In the genomic region with DNA sequence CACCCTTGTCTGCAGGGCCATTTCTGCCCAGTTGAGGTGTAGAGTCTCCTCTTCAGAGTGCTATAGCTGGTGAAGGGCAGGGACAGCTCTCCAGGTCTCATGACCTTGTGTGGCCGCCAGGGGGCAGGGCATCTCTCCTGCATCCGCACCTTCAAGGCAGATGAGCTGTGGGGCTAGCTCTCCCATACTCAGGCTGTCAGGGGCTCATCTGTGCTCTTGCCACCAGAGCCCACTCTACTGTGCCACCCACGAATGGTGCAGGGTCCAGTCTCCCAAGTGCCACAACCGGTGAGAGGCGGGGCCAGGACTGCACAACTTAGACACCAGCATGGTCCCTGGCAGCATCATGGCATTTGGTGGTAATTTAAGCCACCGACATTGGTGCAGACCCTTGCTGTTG, we compare ENCODE assay signal across 8 mouse cellular contexts.
A peak's percentile ranks its signal among the peaks of the same experiment; 100 is the strongest.
DNase-seq lines count a peak whose midpoint lies in the region; ATAC-seq lines count a peak whose summit lies in the region.

No protein-coding gene starts in this region.

- intact Hi-C loops in left cerebral cortex, postnatal 36 days (cut with DNase I) = loop anchor here (10.0 kb wide), 2 partner anchors 106 to 484 kb away; no protein-coding TSS in a partner anchor

- no peaks in the 10 kb centered on the region for H3K4me1 ChIP-seq in liver, embryonic 12.5 days

- H3K9me3 ChIP-seq in liver, embryonic 12.5 days (replicated peaks) = no peaks in the 10 kb centered on the region

- peak; percentile 37; the same call in 1 of the 2 replicates for ATAC-seq in liver, embryonic 12.5 days

- no peak overlapping the region for H3K4me3 ChIP-seq in liver, embryonic 12.5 days

- DNase-seq in left cerebral cortex, adult 11 months (ENCODE audit: low spot score) = peak; percentile 13
- no peak for DNase-seq in left cerebral cortex, postnatal 36 days (ENCODE audit: low spot score in 2 of 2)
- peak; percentile 78 for DNase-seq in ZHBTc4 (ENCODE audit: low read depth, low spot score)
- DNase-seq in cerebellum, postnatal 4 days (ENCODE audit: low spot score in 2 of 2) = peak; percentile 25 to 46
- peak; percentile 55 for DNase-seq in heart, postnatal 4 days
- peak; percentile 4 for DNase-seq in right cerebral cortex, postnatal 25 days
- DNase-seq in spleen, adult 18-20 months = no peak

- 28% methylated on average over 6 of the region's 6 CpGs for WGBS in liver, embryonic 12.5 days (ENCODE audit: insufficient replicate concordance)

- no peak overlapping the region for H3K27ac ChIP-seq in liver, embryonic 12.5 days

- H3K9ac ChIP-seq in liver, embryonic 12.5 days = no peak overlapping the region

- no peaks in the 10 kb centered on the region for H3K36me3 ChIP-seq in liver, embryonic 12.5 days

- H3K4me2 ChIP-seq in liver, embryonic 12.5 days = no peak overlapping the region

- no peaks in the 10 kb centered on the region for H3K27me3 ChIP-seq in liver, embryonic 12.5 days (replicated peaks)

Comparison
In these comparisons a context has a peak if more than half of its experiments do, and no peak if none do; other contexts are left out.
1. DNase-seq: peak in left cerebral cortex, adult 11 months (single experiment), ZHBTc4 (single experiment), cerebellum, postnatal 4 days (2 of 2), heart, postnatal 4 days (single experiment) and right cerebral cortex, postnatal 25 days (single experiment); none in left cerebral cortex, postnatal 36 days (0 of 2) and spleen, adult 18-20 months (0 of 2).